Mouse (Mus musculus) thymus, adult 2 months (tissue): ENCODE data around the gene Anks3.

Source experiments
- CTCF ChIP-seq: fragments of 200-500 bp; IDR thresholded peaks from 2 replicates; pipeline ENCODE4 v1.5.1; 2012; ENCODE audit warnings: mild to moderate bottlenecking, control low read depth, low read length, moderate library complexity, borderline replicate concordance; ENCODE audit not compliant: control insufficient read depth, poor library complexity, insufficient read depth; ENCODE audit errors: extremely low read depth
- POLR2A ChIP-seq: fragments of 200-500 bp; IDR thresholded peaks from 2 replicates; pipeline ENCODE4 v1.6.1; 2012; ENCODE audit warnings: mild to moderate bottlenecking, low read length, control low read depth, moderate library complexity; ENCODE audit not compliant: control insufficient read depth, poor library complexity, insufficient read depth; ENCODE audit errors: extremely low read depth

DNA sequence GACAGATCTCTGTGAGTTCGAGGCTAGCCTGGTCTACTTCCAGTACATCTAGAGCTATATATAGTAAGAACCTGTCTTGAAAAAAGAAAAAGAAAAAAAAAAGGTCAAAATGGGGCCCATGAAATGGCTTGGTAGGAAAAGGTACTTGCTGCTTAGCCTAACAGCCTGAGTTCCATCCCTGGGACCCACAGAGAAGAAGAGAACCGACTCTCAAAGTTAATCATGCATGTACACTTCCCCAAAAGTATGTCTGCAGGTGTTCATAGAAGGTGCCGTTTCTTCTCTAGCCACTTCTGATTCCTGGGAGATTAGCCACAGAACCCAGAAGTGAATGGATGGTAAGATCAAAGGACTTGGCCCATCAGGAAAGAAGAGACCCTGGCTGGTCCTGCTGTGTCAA is 4.4 kb upstream of the Anks3 start:
- no peak for TF ChIP-seq POLR2A
- TF ChIP-seq CTCF, result no peak
